Mouse (Mus musculus): ENCODE measurements at regions not wholly inside any gene's neighbourhood (a gene's known extent, or its start where the extent isn't known, plus 50 kb on each side); places are given as distances from the start of the nearest gene placed in this dataset.

GRCm38 (mm10) chr1:75983487-75983886 lies 437.4 kb downstream of the Slc4a3 start:
- ATAC-seq (ENCODE audit: low read depth), result no peak
- DNase-seq (ENCODE audit: low spot score), result no peak
- H3K36me3 ChIP-seq (ENCODE audit: control insufficient read depth, insufficient read depth, low read length), result no peaks in the 10 kb centered on the region
- no peak overlapping the region for H3K27ac ChIP-seq (replicated peaks; ENCODE audit: low read depth, low read length)
- H3K9ac ChIP-seq (ENCODE audit: low read depth, low read length), result no peak overlapping the region
- 94% methylated on average over 3 of the region's 3 CpGs for WGBS
- no peak overlapping the region for H3K4me3 ChIP-seq (ENCODE audit: low read depth, low read length)
- peaks cover 21% of the 10 kb centered on the region for H3K4me1 ChIP-seq (ENCODE audit: control insufficient read depth, insufficient read depth, low read length)
- H3K4me2 ChIP-seq (ENCODE audit: low read depth, low read length), result no peak overlapping the region
- H3K9me3 ChIP-seq (ENCODE audit: control insufficient read depth, low read length), result no peaks in the 10 kb centered on the region
- H3K27me3 ChIP-seq (replicated peaks; ENCODE audit: control insufficient read depth, insufficient read depth, low read length), result no peaks in the 10 kb centered on the region

- Histone ChIP-seq H3K9ac (ENCODE audit: low read depth, low read length) (no peak overlapping the region), H3K36me3 (ENCODE audit: control insufficient read depth, insufficient read depth, low read length) (no peaks in the 10 kb centered on the region), H3K9me3 (ENCODE audit: control insufficient read depth, low read length) (no peaks in the 10 kb centered on the region), H3K4me1 (ENCODE audit: control insufficient read depth, insufficient read depth, low read length) (peaks cover 22% of the 10 kb centered on the region), H3K4me2 (ENCODE audit: low read depth, low read length) (no peak overlapping the region), H3K27ac (replicated peaks; ENCODE audit: low read depth, low read length) (no peak overlapping the region), H3K4me3 (ENCODE audit: low read depth, low read length) (no peak overlapping the region), H3K27me3 (replicated peaks; ENCODE audit: control insufficient read depth, insufficient read depth, low read length) (no peaks in the 10 kb centered on the region)
- no peak for ATAC-seq (ENCODE audit: low read depth)
- WGBS, result 53% methylated on average over 3 of the region's 3 CpGs
- DNase-seq (ENCODE audit: low spot score), result peak; percentile 44
Measured at GRCm38 (mm10) chr1:75988496-75988895, 442.4 kb downstream of the Slc4a3 start.

- H3K27ac ChIP-seq (replicated peaks; ENCODE audit: low read depth, low read length), result no peak overlapping the region
- DNase-seq (ENCODE audit: low spot score) (no peak), ATAC-seq (ENCODE audit: low read depth) (no peak)
- 89% methylated on average over 3 of the region's 3 CpGs for WGBS
- no peak overlapping the region for H3K4me2 ChIP-seq (ENCODE audit: low read depth, low read length)
- no peaks in the 10 kb centered on the region for H3K27me3 ChIP-seq (replicated peaks; ENCODE audit: control insufficient read depth, insufficient read depth, low read length)
- H3K4me3 ChIP-seq (ENCODE audit: low read depth, low read length), result no peak overlapping the region
- H3K9me3 ChIP-seq (ENCODE audit: control insufficient read depth, low read length), result no peaks in the 10 kb centered on the region
- no peak overlapping the region for H3K9ac ChIP-seq (ENCODE audit: low read depth, low read length)
- H3K4me1 ChIP-seq (ENCODE audit: control insufficient read depth, insufficient read depth, low read length), result peaks cover 8% of the 10 kb centered on the region; the same call in 1 of the 2 replicates
- no peaks in the 10 kb centered on the region for H3K36me3 ChIP-seq (ENCODE audit: control insufficient read depth, insufficient read depth, low read length)
Measured at GRCm38 (mm10) chr1:75992039-75992438, 446.0 kb downstream of the Slc4a3 start.

- Histone ChIP-seq H3K27me3 (replicated peaks; ENCODE audit: control insufficient read depth, insufficient read depth, low read length) (no peaks in the 10 kb centered on the region), H3K4me3 (ENCODE audit: low read depth, low read length) (no peak overlapping the region), H3K9me3 (ENCODE audit: control insufficient read depth, low read length) (no peaks in the 10 kb centered on the region), H3K36me3 (ENCODE audit: control insufficient read depth, insufficient read depth, low read length) (no peaks in the 10 kb centered on the region), H3K27ac (replicated peaks; ENCODE audit: low read depth, low read length) (no peak overlapping the region), H3K9ac (ENCODE audit: low read depth, low read length) (no peak overlapping the region), H3K4me2 (ENCODE audit: low read depth, low read length) (no peak overlapping the region), H3K4me1 (ENCODE audit: control insufficient read depth, insufficient read depth, low read length) (0 out of 2 replicates have a peak, but pooled peaks cover 3% of the 10 kb centered on the region)
- ATAC-seq (ENCODE audit: low read depth) (no peak), DNase-seq (ENCODE audit: low spot score) (no peak)
- WGBS, result 74% methylated on average over 3 of the region's 3 CpGs
Measured at GRCm38 (mm10) chr1:75997222-75997621, 451.2 kb downstream of the Slc4a3 start.

GRCm38 (mm10) chr1:76001124-76001523 lies 455.1 kb downstream of the Slc4a3 start:
- DNase-seq (ENCODE audit: low spot score) (peak; percentile 74), ATAC-seq (ENCODE audit: low read depth) (peak; percentile 41; the same call in 1 of the 2 replicates)
- Histone ChIP-seq H3K4me3 (ENCODE audit: low read depth, low read length) (no peak overlapping the region), H3K4me1 (ENCODE audit: control insufficient read depth, insufficient read depth, low read length) (0 out of 2 replicates have a peak, but pooled peaks cover 3% of the 10 kb centered on the region), H3K9ac (ENCODE audit: low read depth, low read length) (no peak overlapping the region), H3K9me3 (ENCODE audit: control insufficient read depth, low read length) (no peaks in the 10 kb centered on the region), H3K36me3 (ENCODE audit: control insufficient read depth, insufficient read depth, low read length) (no peaks in the 10 kb centered on the region), H3K27me3 (replicated peaks; ENCODE audit: control insufficient read depth, insufficient read depth, low read length) (no peaks in the 10 kb centered on the region), H3K4me2 (ENCODE audit: low read depth, low read length) (no peak overlapping the region), H3K27ac (replicated peaks; ENCODE audit: low read depth, low read length) (no peak overlapping the region; the same call in 1 of the 2 replicates)
- 57% methylated on average over 9 of the region's 9 CpGs for WGBS

GRCm38 (mm10) chr1:76009601-76010000 lies 463.5 kb downstream of the Slc4a3 start:
- Histone ChIP-seq H3K9ac (ENCODE audit: low read depth, low read length) (no peak overlapping the region), H3K9me3 (ENCODE audit: control insufficient read depth, low read length) (no peaks in the 10 kb centered on the region), H3K4me1 (ENCODE audit: control insufficient read depth, insufficient read depth, low read length) (peaks cover 15% of the 10 kb centered on the region), H3K4me3 (ENCODE audit: low read depth, low read length) (no peak overlapping the region), H3K27me3 (replicated peaks; ENCODE audit: control insufficient read depth, insufficient read depth, low read length) (no peaks in the 10 kb centered on the region), H3K27ac (replicated peaks; ENCODE audit: low read depth, low read length) (0 out of 2 replicates have a peak overlapping the region, but pooled peaks have one; percentile 21), H3K4me2 (ENCODE audit: low read depth, low read length) (no peak overlapping the region), H3K36me3 (ENCODE audit: control insufficient read depth, insufficient read depth, low read length) (no peaks in the 10 kb centered on the region)
- WGBS, result 12% methylated on average over 3 of the region's 3 CpGs
- ATAC-seq (ENCODE audit: low read depth), result no peak
- no peak for DNase-seq (ENCODE audit: low spot score)

- no peak overlapping the region for H3K9ac ChIP-seq (ENCODE audit: low read depth, low read length)
- H3K4me2 ChIP-seq (ENCODE audit: low read depth, low read length), result no peak overlapping the region
- H3K9me3 ChIP-seq (ENCODE audit: control insufficient read depth, low read length), result no peaks in the 10 kb centered on the region
- DNase-seq (ENCODE audit: low spot score) (no peak), ATAC-seq (ENCODE audit: low read depth) (no peak)
- 55% methylated on average over 4 of the region's 4 CpGs for WGBS
- peaks cover 15% of the 10 kb centered on the region for H3K4me1 ChIP-seq (ENCODE audit: control insufficient read depth, insufficient read depth, low read length)
- no peak overlapping the region for H3K27ac ChIP-seq (replicated peaks; ENCODE audit: low read depth, low read length)
- no peak overlapping the region for H3K4me3 ChIP-seq (ENCODE audit: low read depth, low read length)
- H3K27me3 ChIP-seq (replicated peaks; ENCODE audit: control insufficient read depth, insufficient read depth, low read length), result no peaks in the 10 kb centered on the region
- H3K36me3 ChIP-seq (ENCODE audit: control insufficient read depth, insufficient read depth, low read length), result no peaks in the 10 kb centered on the region
Measured at GRCm38 (mm10) chr1:76010212-76010800, 464.2 kb downstream of the Slc4a3 start.

GRCm38 (mm10) chr1:76018588-76018987 lies 472.5 kb downstream of the Slc4a3 start:
- H3K4me2 ChIP-seq (ENCODE audit: low read depth, low read length), result no peak overlapping the region
- whole genome bisulfite sequencing, result 81% methylated on average over 6 of the region's 6 CpGs

GRCm38 (mm10) chr1:76019071-76019470 lies 473.0 kb downstream of the Slc4a3 start:
- ATAC-seq (ENCODE audit: low read depth) (no peak), DNase-seq (ENCODE audit: low spot score) (no peak)
- 75% methylated on average over 11 of the region's 11 CpGs for WGBS
- Histone ChIP-seq H3K4me2 (ENCODE audit: low read depth, low read length) (no peak overlapping the region), H3K9ac (ENCODE audit: low read depth, low read length) (no peak overlapping the region), H3K4me1 (ENCODE audit: control insufficient read depth, insufficient read depth, low read length) (peaks cover 3% of the 10 kb centered on the region; the same call in 1 of the 2 replicates), H3K9me3 (ENCODE audit: control insufficient read depth, low read length) (no peaks in the 10 kb centered on the region), H3K36me3 (ENCODE audit: control insufficient read depth, insufficient read depth, low read length) (no peaks in the 10 kb centered on the region), H3K27me3 (replicated peaks; ENCODE audit: control insufficient read depth, insufficient read depth, low read length) (no peaks in the 10 kb centered on the region), H3K4me3 (ENCODE audit: low read depth, low read length) (no peak overlapping the region), H3K27ac (replicated peaks; ENCODE audit: low read depth, low read length) (no peak overlapping the region)

More at GRCm38 (mm10) chr1:76018588-76018987, 472.5 kb downstream of the Slc4a3 start:
- Histone ChIP-seq H3K9ac (ENCODE audit: low read depth, low read length) (no peak overlapping the region), H3K4me3 (ENCODE audit: low read depth, low read length) (no peak overlapping the region), H3K36me3 (ENCODE audit: control insufficient read depth, insufficient read depth, low read length) (no peaks in the 10 kb centered on the region), H3K27me3 (replicated peaks; ENCODE audit: control insufficient read depth, insufficient read depth, low read length) (no peaks in the 10 kb centered on the region), H3K27ac (replicated peaks; ENCODE audit: low read depth, low read length) (no peak overlapping the region), H3K4me1 (ENCODE audit: control insufficient read depth, insufficient read depth, low read length) (no peaks in the 10 kb centered on the region), H3K9me3 (ENCODE audit: control insufficient read depth, low read length) (no peaks in the 10 kb centered on the region)
- DNase-seq (ENCODE audit: low spot score) (no peak), ATAC-seq (ENCODE audit: low read depth) (no peak)
